Mouse (Mus musculus) brown adipose tissue, adult 24 weeks (tissue): ENCODE measurements around the gene Lmx1a. TPM values are rescaled to one million over a fixed set of nuclear protein-coding genes. Genes with fewer than 3 reads are reported as not detected.

Source experiments
- H3K27ac ChIP-seq: fragments of 200-500 bp; replicated peaks from 2 replicates; pipeline ENCODE4 v1.5.1; 2012; ENCODE audit warnings: low read depth, mild to moderate bottlenecking, low read length
- H3K4me1 ChIP-seq: fragments of 200-500 bp; 2 replicates; pipeline ENCODE4 v1.6.1; 2012; ENCODE audit warnings: low read length, mixed read lengths; ENCODE audit not compliant: control insufficient read depth, insufficient read depth, insufficient read length
- H3K4me3 ChIP-seq: fragments of 200-500 bp; 2 replicates; pipeline ENCODE4 v1.5.1; 2012; ENCODE audit warnings: low read depth, mild to moderate bottlenecking, low read length, moderate library complexity; ENCODE audit not compliant: insufficient read depth
- polyA plus RNA-seq: library from polyadenylated mRNA; stranded (reverse); fragments of >200 nt; gene quantifications from 2 replicates; pipeline ENCODE4 v1.2.4, GENCODE M21; 2012; ENCODE audit not compliant: missing spikeins, insufficient read depth, insufficient read length

The Lmx1a gene
- polyA plus RNA-seq, 1 experiment, result not detected

DNA sequence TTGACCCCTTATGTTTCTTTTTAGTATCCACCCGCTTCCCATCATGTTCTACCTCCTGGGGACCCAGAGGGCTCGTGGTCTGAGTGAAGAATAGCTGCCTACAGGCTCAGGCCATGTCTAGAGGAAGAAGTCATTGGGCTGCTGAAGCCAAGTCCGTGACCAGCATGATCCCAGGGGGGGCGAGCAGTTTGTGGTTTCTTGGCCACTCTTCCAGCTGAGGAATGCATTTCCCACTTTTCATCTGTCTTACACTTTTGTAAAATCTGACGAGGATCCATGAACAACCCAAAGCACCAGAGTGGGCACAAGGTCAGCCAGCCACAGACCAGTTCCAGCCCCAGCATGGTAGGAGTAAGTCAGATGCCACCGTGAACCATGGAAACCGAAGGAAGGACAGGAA, 50.2 kb downstream of the Lmx1a start:
- no peak overlapping the region for H3K4me3 ChIP-seq
- no peaks in the 10 kb centered on the region for H3K4me1 ChIP-seq

DNA sequence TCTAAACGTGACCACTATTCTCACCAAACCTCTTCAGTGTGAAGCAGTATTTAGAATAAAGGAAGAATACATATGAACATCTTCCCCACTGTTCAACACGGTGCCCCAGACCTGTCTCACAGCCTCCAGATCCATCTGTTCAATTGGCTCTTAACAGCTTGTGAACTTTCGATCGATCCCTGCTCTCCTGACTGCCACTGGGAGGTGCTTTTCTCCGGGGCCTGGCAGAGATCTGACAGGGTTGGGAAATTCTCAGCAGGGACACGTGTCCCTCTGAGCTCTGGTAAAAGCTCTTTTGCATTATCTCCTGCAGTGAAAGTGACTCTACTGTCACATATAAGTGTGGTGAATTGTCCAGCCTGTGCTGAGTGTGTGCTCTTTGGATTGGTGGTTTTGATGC, 57.6 kb downstream of the Lmx1a start:
- Histone ChIP-seq H3K4me1 (no peaks in the 10 kb centered on the region), H3K4me3 (no peak overlapping the region), H3K27ac (no peak overlapping the region)

More for the DNA sequence above, 50.2 kb downstream of the Lmx1a start:
- no peak overlapping the region for H3K27ac ChIP-seq

- H3K27ac ChIP-seq, result no peak overlapping the region
- H3K4me3 ChIP-seq, result no peak overlapping the region
- H3K4me1 ChIP-seq, result no peaks in the 10 kb centered on the region
Measured at GRCm38 (mm10) chr1:167752661-167753060, 63.6 kb downstream of the Lmx1a start.

GRCm38 (mm10) chr1:167754085-167754484, 65.0 kb downstream of the Lmx1a start:
- Histone ChIP-seq H3K27ac (no peak overlapping the region), H3K4me1 (no peaks in the 10 kb centered on the region), H3K4me3 (no peak overlapping the region)

DNA sequence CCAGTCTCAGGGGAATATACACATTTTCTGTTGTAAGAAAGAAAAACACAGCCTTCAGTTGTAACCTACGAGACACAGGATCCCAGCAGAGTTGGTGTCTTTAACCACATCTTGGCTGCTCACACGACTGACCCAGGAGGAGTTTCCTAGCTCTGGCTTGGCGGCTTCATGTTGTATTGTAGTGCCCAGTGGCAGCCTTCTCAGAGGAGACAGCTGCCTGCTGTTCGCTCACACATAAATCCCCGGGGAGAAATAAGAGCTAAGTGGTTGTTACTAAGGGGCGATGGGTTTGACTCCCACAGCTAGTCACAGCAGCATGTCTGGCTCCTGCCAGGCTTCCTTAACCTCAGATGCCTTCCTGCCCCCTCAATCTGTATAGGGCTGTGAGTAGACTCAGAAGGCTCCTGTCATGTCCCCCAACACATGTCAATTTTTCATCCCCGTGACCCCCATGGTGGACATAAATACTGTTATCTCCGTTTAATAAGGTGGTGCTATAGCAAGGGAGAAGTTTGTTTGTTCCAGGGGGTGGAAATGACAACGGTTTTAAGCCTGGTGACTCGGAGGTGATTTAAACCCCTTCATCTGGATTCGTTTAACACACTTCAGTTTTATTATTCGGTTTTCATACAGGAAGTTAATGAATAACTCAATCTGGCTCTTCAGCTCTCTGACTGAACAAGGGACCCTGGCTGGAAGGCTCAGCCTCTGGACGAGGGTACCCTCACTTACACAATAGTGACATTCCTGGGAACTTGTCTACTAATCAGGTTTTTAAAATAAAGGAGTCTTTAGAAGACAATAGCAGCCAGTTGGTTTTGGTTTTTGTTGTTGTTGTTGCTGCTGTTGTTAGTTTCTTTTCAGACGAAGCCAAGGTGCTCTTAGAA, 65.8 kb downstream of the Lmx1a start:
- Histone ChIP-seq H3K4me1 (no peaks in the 10 kb centered on the region), H3K4me3 (no peak overlapping the region), H3K27ac (no peak overlapping the region)

DNA sequence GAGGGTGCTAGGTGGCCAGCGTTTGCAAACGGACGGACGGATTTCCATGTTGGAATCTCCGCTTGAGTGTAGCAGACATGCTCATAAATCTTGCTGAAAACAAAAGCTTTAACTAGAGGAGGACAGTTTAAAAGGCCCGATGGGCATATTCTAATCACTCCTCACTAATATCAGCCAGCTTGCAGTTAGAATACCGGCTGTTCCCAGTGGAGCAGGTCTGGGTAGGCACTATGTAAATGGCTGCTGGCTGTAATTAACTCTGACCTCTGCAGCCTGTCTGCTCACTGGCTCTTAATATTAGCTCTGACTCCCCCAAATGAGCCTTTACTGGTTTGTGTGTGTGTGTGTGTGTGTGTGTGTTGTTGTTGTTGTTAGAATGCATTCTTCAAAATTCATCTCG, 69.2 kb downstream of the Lmx1a start:
- no peak overlapping the region for H3K4me3 ChIP-seq
- no peak overlapping the region for H3K27ac ChIP-seq
- no peaks in the 10 kb centered on the region for H3K4me1 ChIP-seq

GRCm38 (mm10) chr1:167760307-167760706, 71.3 kb downstream of the Lmx1a start:
- H3K27ac ChIP-seq, result no peak overlapping the region
- no peak overlapping the region for H3K4me3 ChIP-seq
- H3K4me1 ChIP-seq, result no peaks in the 10 kb centered on the region

DNA sequence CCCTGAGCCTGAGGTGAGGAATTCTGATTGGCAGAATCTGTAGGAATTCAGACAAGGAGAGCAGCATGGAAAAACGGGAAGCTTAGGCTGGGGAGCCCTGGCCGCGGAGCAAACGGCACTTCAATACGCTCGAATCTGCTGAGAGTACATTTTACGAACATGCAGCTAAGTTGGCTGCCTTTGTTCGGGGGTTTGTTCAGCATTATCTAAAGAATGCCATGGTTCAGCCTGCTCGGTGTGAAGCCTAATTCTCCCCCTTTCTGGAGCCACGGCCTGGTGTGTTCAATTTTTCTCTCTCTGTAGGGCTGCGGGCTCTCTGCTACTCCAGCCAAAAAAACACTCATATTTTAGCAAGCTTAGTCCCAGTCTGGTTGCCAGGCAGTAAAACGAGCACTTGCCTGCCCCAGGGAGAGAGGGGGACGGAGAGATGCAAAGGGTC, 72.8 kb downstream of the Lmx1a start:
- Histone ChIP-seq H3K4me1 (no peaks in the 10 kb centered on the region), H3K27ac (no peak overlapping the region), H3K4me3 (no peak overlapping the region)

- Histone ChIP-seq H3K4me1 (no peaks in the 10 kb centered on the region), H3K27ac (no peak overlapping the region), H3K4me3 (no peak overlapping the region)
Measured at GRCm38 (mm10) chr1:167766619-167767018, 77.6 kb downstream of the Lmx1a start.

GRCm38 (mm10) chr1:167770457-167770856, 81.4 kb downstream of the Lmx1a start:
- no peaks in the 10 kb centered on the region for H3K4me1 ChIP-seq
- H3K27ac ChIP-seq, result no peak overlapping the region
- H3K4me3 ChIP-seq, result no peak overlapping the region

- Histone ChIP-seq H3K4me1 (no peaks in the 10 kb centered on the region), H3K4me3 (no peak overlapping the region), H3K27ac (no peak overlapping the region)
Measured at GRCm38 (mm10) chr1:167779766-167780488, 90.9 kb downstream of the Lmx1a start.

DNA sequence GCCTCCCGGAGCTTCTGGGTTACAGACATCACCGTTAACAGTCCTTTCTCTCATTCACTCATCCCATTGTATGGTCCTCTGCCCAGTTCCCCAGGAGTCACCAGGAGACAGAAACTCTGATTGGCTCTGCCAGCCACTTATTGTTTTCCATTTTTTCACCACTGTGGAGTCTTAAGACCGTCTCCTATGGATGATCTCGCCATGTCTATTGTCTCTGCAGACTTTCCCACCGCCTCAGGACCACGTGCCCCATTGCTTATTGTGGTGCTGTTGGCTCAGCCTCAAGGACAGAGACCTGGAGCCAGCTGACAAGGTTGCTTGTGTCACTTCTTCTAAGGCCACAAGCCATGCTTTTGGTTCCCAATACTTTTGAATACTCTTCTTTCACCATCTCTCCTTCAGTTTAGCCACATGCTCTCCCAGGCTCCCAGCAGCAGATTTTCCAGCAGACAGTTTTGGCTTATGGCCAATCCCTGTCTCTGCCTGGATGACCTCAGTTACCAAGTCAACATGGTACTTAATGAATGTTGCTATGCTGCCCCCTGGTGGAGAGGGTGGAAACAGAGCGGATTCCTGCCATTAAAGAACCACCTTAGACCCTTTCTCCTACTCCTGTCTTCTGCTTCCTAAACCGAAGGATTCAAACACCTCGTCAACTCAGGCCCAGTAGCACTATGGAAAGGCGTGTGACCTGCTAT, 92.9 kb downstream of the Lmx1a start:
- H3K4me1 ChIP-seq, result no peaks in the 10 kb centered on the region
- H3K4me3 ChIP-seq, result no peak overlapping the region
- H3K27ac ChIP-seq, result no peak overlapping the region

DNA sequence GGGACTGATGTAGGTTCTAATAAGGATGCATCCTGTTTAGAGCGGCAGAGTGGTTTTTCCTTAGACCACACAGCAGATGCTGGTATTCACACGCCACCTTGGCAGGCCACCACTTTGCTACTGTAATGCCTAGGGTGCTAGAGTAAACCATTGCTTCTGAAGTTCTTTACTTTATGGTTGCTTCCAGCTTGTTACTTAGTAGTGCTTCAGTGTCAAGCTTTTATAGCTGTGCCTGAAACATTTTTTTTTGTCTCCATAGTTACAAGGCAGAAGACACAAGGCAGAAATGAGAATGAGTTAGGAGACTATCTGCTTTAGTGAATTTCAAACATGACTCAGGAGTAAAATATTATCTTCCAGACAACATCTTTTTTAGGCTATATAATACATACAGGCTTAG, 95.0 kb downstream of the Lmx1a start:
- H3K27ac ChIP-seq, result no peak overlapping the region
- no peak overlapping the region for H3K4me3 ChIP-seq
- H3K4me1 ChIP-seq, result no peaks in the 10 kb centered on the region

DNA sequence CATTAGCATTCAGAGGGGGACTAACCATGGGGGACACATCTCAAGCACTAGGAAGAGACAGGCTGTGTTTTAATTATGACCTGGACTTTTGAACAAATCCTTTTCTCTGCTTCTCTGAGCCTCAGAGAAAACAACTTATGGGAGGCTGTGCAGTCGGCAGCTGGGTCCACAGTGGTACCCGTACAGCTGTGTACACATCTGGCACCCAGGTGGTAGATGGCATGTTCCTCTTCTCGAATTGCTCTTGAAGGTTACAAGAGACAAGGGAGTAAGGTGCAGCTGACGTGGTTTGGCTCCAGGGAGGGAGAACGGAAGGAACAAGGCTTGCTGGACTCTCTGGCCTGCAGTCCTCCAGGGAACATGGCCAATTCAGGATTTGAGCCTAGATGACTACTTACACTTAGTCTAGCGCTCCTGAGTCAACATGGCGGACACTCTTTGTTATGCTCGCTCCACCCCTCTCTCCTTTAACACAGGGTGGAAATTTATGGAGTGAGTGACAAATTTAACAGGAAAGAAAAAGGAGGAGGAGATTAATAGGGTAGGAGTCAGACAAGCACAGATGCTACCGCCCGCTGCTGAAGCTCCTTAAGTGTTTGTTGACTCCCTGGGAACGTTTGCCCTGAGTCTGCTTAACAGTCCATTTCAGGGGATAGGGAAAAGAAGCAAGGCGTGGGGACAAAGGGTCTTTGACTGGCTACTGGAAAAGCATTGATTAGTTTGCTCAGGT, 99.8 kb downstream of the Lmx1a start:
- Histone ChIP-seq H3K27ac (no peak overlapping the region), H3K4me3 (no peak overlapping the region), H3K4me1 (no peaks in the 10 kb centered on the region)

DNA sequence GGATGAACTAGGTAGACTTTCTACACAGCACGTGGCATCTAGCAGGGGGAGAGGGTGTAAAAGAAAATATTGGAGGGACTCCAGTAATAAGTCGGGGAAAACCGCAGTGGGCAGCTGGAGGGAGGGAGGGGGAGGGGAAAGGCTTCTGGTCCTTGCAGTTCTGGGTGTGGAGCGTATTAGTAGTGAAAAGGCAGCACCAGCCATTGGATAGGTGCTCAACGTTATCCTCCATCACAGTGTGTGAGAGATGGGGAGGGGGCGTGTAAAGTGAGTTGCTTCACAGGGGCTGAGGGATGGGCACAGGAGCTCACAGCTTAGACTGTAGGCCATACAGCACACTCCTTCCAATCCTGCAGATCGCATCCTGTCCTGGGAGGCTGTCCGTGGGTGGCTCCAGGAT, 100.4 kb downstream of the Lmx1a start:
- no peak overlapping the region for H3K27ac ChIP-seq
- no peak overlapping the region for H3K4me3 ChIP-seq
- no peaks in the 10 kb centered on the region for H3K4me1 ChIP-seq
